Mouse (Mus musculus): ENCODE results near the gene Adgrl3. TPM values are rescaled to one million over a fixed set of nuclear protein-coding genes. Genes with fewer than 3 reads are reported as not detected.

Gene Adgrl3
- polyA plus RNA-seq, 1 experiment from 2014 or later = 24.5 TPM

GRCm38 (mm10) chr5:81810966-81811365, 791.0 kb downstream of the Adgrl3 start:
- Histone ChIP-seq H3K27me3 (replicated peaks; ENCODE audit: control insufficient read depth, insufficient read depth, low read length) (no peaks in the 10 kb centered on the region), H3K4me3 (ENCODE audit: low read depth, low read length) (no peak overlapping the region), H3K4me2 (ENCODE audit: low read length) (no peak overlapping the region), H3K4me1 (ENCODE audit: control insufficient read depth, insufficient read depth, low read length) (no peaks in the 10 kb centered on the region), H3K36me3 (ENCODE audit: control insufficient read depth, insufficient read depth, low read length) (no peaks in the 10 kb centered on the region), H3K9ac (ENCODE audit: low read length) (no peak overlapping the region), H3K27ac (ENCODE audit: low read depth, low read length) (no peak overlapping the region), H3K9me3 (replicated peaks; ENCODE audit: control insufficient read depth, low read length) (no peaks in the 10 kb centered on the region)
- ATAC-seq (no peak), DNase-seq (ENCODE audit: low spot score) (no peak)
- 51% methylated on average over 5 of the region's 5 CpGs for WGBS

GRCm38 (mm10) chr5:81832076-81832475, 812.1 kb downstream of the Adgrl3 start:
- no peaks in the 10 kb centered on the region for H3K27me3 ChIP-seq (replicated peaks; ENCODE audit: control insufficient read depth, insufficient read depth, low read length)
- DNase-seq (ENCODE audit: low spot score) = no peak
- no peak overlapping the region for H3K4me2 ChIP-seq (ENCODE audit: low read length)
- H3K4me1 ChIP-seq (ENCODE audit: control insufficient read depth, insufficient read depth, low read length) = no peaks in the 10 kb centered on the region
- no peak for ATAC-seq
- H3K9ac ChIP-seq (ENCODE audit: low read length) = no peak overlapping the region
- no peaks in the 10 kb centered on the region for H3K9me3 ChIP-seq (replicated peaks; ENCODE audit: control insufficient read depth, low read length)
- 73% methylated on average over 1 of the region's 1 CpGs for WGBS
- no peak overlapping the region for H3K27ac ChIP-seq (ENCODE audit: low read depth, low read length)
- no peak overlapping the region for H3K4me3 ChIP-seq (ENCODE audit: low read depth, low read length)
- no peaks in the 10 kb centered on the region for H3K36me3 ChIP-seq (ENCODE audit: control insufficient read depth, insufficient read depth, low read length)

- no peaks in the 10 kb centered on the region for H3K36me3 ChIP-seq (ENCODE audit: control insufficient read depth, insufficient read depth, low read length)
- no peaks in the 10 kb centered on the region for H3K9me3 ChIP-seq (replicated peaks; ENCODE audit: control insufficient read depth, low read length)
- no peak overlapping the region for H3K27ac ChIP-seq (ENCODE audit: low read depth, low read length)
- WGBS = 73% methylated on average over 2 of the region's 2 CpGs
- DNase-seq (ENCODE audit: low spot score) (no peak), ATAC-seq (no peak)
- H3K4me1 ChIP-seq (ENCODE audit: control insufficient read depth, insufficient read depth, low read length) = no peaks in the 10 kb centered on the region
- no peak overlapping the region for H3K9ac ChIP-seq (ENCODE audit: low read length)
- H3K4me2 ChIP-seq (ENCODE audit: low read length) = no peak overlapping the region
- no peak overlapping the region for H3K4me3 ChIP-seq (ENCODE audit: low read depth, low read length)
- H3K27me3 ChIP-seq (replicated peaks; ENCODE audit: control insufficient read depth, insufficient read depth, low read length) = no peaks in the 10 kb centered on the region
These were observed 812.7 kb downstream of the Adgrl3 start for GRCm38 (mm10) chr5:81832679-81833078.

GRCm38 (mm10) chr5:81837860-81838259, 817.9 kb downstream of the Adgrl3 start:
- no peak for DNase-seq (ENCODE audit: low spot score)
- 95% methylated on average over 2 of the region's 2 CpGs for WGBS
- Histone ChIP-seq H3K27me3 (replicated peaks; ENCODE audit: control insufficient read depth, insufficient read depth, low read length) (no peaks in the 10 kb centered on the region), H3K9me3 (replicated peaks; ENCODE audit: control insufficient read depth, low read length) (no peaks in the 10 kb centered on the region), H3K27ac (ENCODE audit: low read depth, low read length) (no peak overlapping the region), H3K36me3 (ENCODE audit: control insufficient read depth, insufficient read depth, low read length) (no peaks in the 10 kb centered on the region), H3K4me2 (ENCODE audit: low read length) (no peak overlapping the region), H3K9ac (ENCODE audit: low read length) (no peak overlapping the region), H3K4me3 (ENCODE audit: low read depth, low read length) (no peak overlapping the region), H3K4me1 (ENCODE audit: control insufficient read depth, insufficient read depth, low read length) (no peaks in the 10 kb centered on the region)
- no peak for ATAC-seq

GRCm38 (mm10) chr5:81843798-81844197, 823.9 kb downstream of the Adgrl3 start:
- 35% methylated on average over 4 of the region's 4 CpGs for WGBS
- H3K9ac ChIP-seq (ENCODE audit: low read length) = no peak overlapping the region

GRCm38 (mm10) chr5:81870336-81870735, 850.4 kb downstream of the Adgrl3 start:
- Histone ChIP-seq H3K9me3 (replicated peaks; ENCODE audit: control insufficient read depth, low read length) (no peaks in the 10 kb centered on the region), H3K27me3 (replicated peaks; ENCODE audit: control insufficient read depth, insufficient read depth, low read length) (no peaks in the 10 kb centered on the region), H3K27ac (ENCODE audit: low read depth, low read length) (no peak overlapping the region), H3K9ac (ENCODE audit: low read length) (no peak overlapping the region), H3K4me3 (ENCODE audit: low read depth, low read length) (no peak overlapping the region), H3K36me3 (ENCODE audit: control insufficient read depth, insufficient read depth, low read length) (no peaks in the 10 kb centered on the region), H3K4me1 (ENCODE audit: control insufficient read depth, insufficient read depth, low read length) (no peaks in the 10 kb centered on the region), H3K4me2 (ENCODE audit: low read length) (no peak overlapping the region)
- ATAC-seq (no peak), DNase-seq (ENCODE audit: low spot score) (no peak)
- 92% methylated on average over 6 of the region's 6 CpGs for WGBS

More at GRCm38 (mm10) chr5:81843798-81844197, 823.9 kb downstream of the Adgrl3 start:
- Histone ChIP-seq H3K36me3 (ENCODE audit: control insufficient read depth, insufficient read depth, low read length) (no peaks in the 10 kb centered on the region), H3K4me2 (ENCODE audit: low read length) (no peak overlapping the region), H3K27me3 (replicated peaks; ENCODE audit: control insufficient read depth, insufficient read depth, low read length) (no peaks in the 10 kb centered on the region), H3K27ac (ENCODE audit: low read depth, low read length) (no peak overlapping the region), H3K9me3 (replicated peaks; ENCODE audit: control insufficient read depth, low read length) (no peaks in the 10 kb centered on the region), H3K4me1 (ENCODE audit: control insufficient read depth, insufficient read depth, low read length) (no peaks in the 10 kb centered on the region), H3K4me3 (ENCODE audit: low read depth, low read length) (no peak overlapping the region)
- ATAC-seq (no peak), DNase-seq (ENCODE audit: low spot score) (peak; percentile 13)

Small RNA genes lying within 50 kb of the gene (microRNA-seq; reads per million reads assigned to microRNA genes)
- not detected for gene Gm22048

Data from forebrain, embryonic 14.5 days (tissue).